Mouse (Mus musculus) midbrain, embryonic 14.5 days (tissue): ENCODE data around the gene Prkch. TPM values are rescaled to one million over a fixed set of nuclear protein-coding genes. Genes with fewer than 3 reads are reported as not detected.

Source experiments
- ATAC-seq: fragments of 200-750 bp; cut with Nextera tagmentation; 2 replicates; pipeline ENCODE4 v1.8.0; 2017; ENCODE audit warnings: moderate number of reproducible peaks, moderate library complexity; ENCODE audit not compliant: low FRiP score, low TSS enrichment
- DNase-seq: peaks from one replicate; pipeline ENCODE4 v3.0.0-alpha.2; 2015
- H3K27ac ChIP-seq: fragments of 300-500 bp; sonication (generic); replicated peaks from 2 replicates; pipeline ENCODE4 v1.5.1; 2014; ENCODE audit warnings: mild to moderate bottlenecking, low read depth, low read length, moderate library complexity
- H3K27me3 ChIP-seq: fragments of 300-500 bp; sonication (generic); 2 replicates; pipeline ENCODE4 v1.6.1; 2014; ENCODE audit warnings: low read length, control low read depth, mixed read lengths; ENCODE audit not compliant: control insufficient read depth, insufficient read depth
- H3K36me3 ChIP-seq: fragments of 300-500 bp; sonication (generic); 2 replicates; pipeline ENCODE4 v1.6.1; 2014; ENCODE audit warnings: low read length, control low read depth; ENCODE audit not compliant: control insufficient read depth, insufficient read depth
- H3K4me1 ChIP-seq: fragments of 300-500 bp; sonication (generic); 2 replicates; pipeline ENCODE4 v1.6.1; 2014; ENCODE audit warnings: mild to moderate bottlenecking, antibody characterized with exemption, low read length, control low read depth; ENCODE audit not compliant: control insufficient read depth, insufficient read depth
- H3K4me2 ChIP-seq: fragments of 300-500 bp; sonication (generic); 2 replicates; pipeline ENCODE4 v1.6.1; 2014; ENCODE audit warnings: mild to moderate bottlenecking, low read length, moderate library complexity
- H3K4me3 ChIP-seq: fragments of 300-500 bp; sonication (generic); replicated peaks from 2 replicates; pipeline ENCODE4 v1.5.1; 2014; ENCODE audit warnings: low read depth, low read length
- H3K9ac ChIP-seq: fragments of 300-500 bp; sonication (generic); replicated peaks from 2 replicates; pipeline ENCODE4 v1.6.1; 2014; ENCODE audit warnings: mild to moderate bottlenecking, low read length, moderate library complexity
- H3K9me3 ChIP-seq: fragments of 300-500 bp; sonication (generic); 2 replicates; pipeline ENCODE4 v1.6.1; 2016; ENCODE audit warnings: low read length, control low read depth, mixed read lengths; ENCODE audit not compliant: control insufficient read depth
- WGBS: fragments of 180-500 bp; shearing (Covaris S2); extraction: QIAGEN DNeasy Blood & Tissue Kit; methylation state at CpG from one replicate; pipeline ENCODE4 v1.1.7; 2014; 5-methylcytosine and 5-hydroxymethylcytosine counted together
- polyA plus RNA-seq: library from polyadenylated mRNA; unstranded; fragments of >200 nt; fragmentation: Nextera tagmentation; extraction: Ambion mirVana; gene quantifications from 2 replicates; pipeline ENCODE4 v1.2.1, GENCODE M21; 2014

Gene Prkch
- polyA plus RNA-seq, 1 experiment from 2014 or later: 8.7 TPM

DNA sequence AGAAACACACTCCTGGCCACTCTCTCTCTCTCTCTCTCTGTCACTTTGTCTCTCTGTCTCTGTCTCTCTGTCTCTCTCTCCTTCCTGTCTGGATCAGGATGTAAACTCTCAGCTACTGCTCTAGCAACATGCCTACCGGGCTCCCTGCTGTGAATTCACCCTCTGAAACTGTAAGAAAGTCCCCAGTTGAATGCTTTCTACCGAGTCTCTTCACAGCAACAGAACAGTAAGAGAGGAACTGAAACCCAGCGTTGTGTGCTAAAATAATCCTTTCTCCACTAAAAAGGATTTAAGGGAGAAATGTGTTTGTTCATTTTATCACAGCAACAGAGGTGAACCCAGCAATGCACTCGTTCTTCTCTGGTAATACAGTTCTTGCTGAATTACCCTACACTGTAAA, 138.5 kb downstream of the Prkch start:
- DNase-seq (no peak), ATAC-seq (no peak)
- Histone ChIP-seq H3K9me3 (peaks cover 12% of the 10 kb centered on the region; the same call in 1 of the 2 replicates), H3K4me2 (no peak overlapping the region), H3K27ac (no peak overlapping the region), H3K4me3 (no peak overlapping the region), H3K4me1 (no peaks in the 10 kb centered on the region), H3K9ac (no peak overlapping the region), H3K36me3 (no peaks in the 10 kb centered on the region), H3K27me3 (no peaks in the 10 kb centered on the region)
- WGBS: 80% methylated on average over 4 of the region's 4 CpGs

DNA sequence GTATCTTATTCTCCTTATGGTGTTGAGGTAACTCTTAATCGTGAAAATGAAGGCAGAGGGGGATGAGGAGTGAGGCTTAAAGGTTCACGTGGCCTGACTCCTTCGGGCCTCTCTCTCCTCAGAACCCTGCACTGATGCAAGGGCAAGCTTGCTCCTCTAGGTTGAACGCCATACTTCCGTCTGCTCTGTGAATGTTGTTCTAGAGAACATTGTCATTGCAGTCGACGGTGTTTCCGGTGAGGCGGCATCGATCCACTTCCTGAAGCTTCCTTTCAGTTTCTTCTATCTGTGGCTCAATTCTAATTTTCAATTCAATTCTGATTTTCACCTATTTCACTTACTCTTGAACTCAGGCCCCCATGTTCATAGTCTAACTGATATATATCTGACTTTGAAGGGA, 139.3 kb downstream of the Prkch start:
- Histone ChIP-seq H3K4me2 (no peak overlapping the region), H3K4me1 (no peaks in the 10 kb centered on the region), H3K9ac (no peak overlapping the region), H3K36me3 (no peaks in the 10 kb centered on the region), H3K27ac (no peak overlapping the region), H3K27me3 (no peaks in the 10 kb centered on the region), H3K9me3 (peaks cover 12% of the 10 kb centered on the region; the same call in 1 of the 2 replicates), H3K4me3 (no peak overlapping the region)
- ATAC-seq (no peak), DNase-seq (no peak)
- WGBS: 94% methylated on average over 10 of the region's 10 CpGs

DNA sequence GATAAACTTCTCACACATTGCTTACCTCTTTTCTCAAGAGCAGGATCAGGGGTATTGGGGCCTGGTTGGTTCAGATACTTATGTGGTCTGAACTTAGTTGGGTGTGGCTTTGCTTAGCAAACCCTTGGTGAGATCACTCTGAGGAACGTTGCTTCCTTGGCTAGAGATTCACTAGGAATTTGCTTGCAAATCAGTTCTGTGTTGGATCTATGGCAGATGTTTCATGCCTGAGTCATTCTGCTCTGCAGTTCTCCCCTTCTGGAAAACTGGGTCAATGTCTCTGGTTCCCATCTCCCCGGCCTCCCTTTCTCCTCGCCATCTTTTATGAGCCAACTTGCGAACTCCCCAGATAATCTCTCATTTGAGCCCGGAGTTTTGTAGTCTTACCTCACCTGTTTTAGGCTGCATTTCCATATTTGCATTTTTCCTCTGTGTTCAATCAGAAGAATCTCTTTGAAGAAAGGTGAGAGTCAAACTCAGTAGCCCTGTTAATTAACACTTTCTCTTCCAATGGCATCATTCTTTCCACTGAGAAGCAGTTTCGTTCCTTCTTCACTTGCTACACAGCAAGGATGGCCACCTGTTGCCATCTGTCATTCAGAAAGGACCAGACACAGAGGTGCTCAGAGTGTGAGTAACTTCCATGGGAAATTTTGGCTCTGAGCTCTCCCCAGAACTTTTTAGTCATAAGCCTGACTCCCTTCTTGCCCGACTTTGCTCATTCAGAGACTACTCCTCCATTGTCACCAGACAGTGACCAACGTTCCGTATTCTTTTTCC, 141.4 kb downstream of the Prkch start:
- ATAC-seq (no peak), DNase-seq (no peak)
- WGBS: 94% methylated on average over 9 of the region's 9 CpGs
- Histone ChIP-seq H3K9ac (no peak overlapping the region), H3K4me1 (peaks cover 3% of the 10 kb centered on the region; the same call in 1 of the 2 replicates), H3K4me2 (no peak overlapping the region), H3K27me3 (no peaks in the 10 kb centered on the region; the same call in 1 of the 2 replicates), H3K27ac (no peak overlapping the region), H3K36me3 (no peaks in the 10 kb centered on the region), H3K9me3 (peaks cover 12% of the 10 kb centered on the region; the same call in 1 of the 2 replicates), H3K4me3 (no peak overlapping the region)

DNA sequence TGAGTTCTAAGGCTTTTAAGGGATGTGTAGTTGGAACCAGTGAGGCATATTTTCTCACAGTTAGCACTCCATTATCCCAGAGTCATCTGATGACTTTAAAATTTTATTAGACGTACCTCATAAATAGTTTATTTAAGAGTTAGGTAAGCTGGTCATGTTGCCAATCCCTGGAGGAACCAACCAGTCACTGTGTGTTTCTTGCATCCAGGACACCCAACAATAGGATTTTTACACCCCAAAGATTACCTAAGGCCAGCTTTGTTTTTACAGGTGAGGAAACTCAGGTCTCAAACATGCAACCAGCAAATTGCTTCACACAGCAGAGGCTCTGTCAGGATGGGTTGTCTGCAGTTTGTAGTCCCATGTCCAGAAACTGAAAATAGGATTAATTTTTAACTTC, 142.4 kb downstream of the Prkch start:
- WGBS: 93% methylated on average over 1 of the region's 1 CpGs
- no peaks in the 10 kb centered on the region; the same call in 1 of the 2 replicates for H3K27me3 ChIP-seq

DNA sequence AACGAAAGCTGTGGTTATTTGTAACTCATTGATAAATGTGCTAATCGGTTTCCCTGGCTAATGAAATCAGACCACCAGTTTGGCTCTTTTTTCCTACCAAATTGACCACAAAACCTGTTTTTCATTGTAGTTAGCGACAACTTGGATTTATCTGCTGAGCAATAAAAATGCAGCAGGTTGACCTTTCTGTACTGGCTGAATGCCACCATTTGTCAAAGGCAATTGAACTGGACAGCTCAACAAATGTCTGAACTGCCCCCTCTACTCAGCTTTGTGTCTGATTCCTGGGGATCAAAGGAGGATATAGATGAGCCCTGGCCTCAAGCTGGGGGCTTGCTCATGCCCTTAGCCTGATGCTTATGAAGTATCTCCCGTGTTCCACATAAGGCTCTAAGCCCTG, 146.0 kb downstream of the Prkch start:
- Histone ChIP-seq H3K27me3 (peaks cover 4% of the 10 kb centered on the region; the same call in 1 of the 2 replicates), H3K9me3 (no peaks in the 10 kb centered on the region), H3K9ac (no peak overlapping the region), H3K36me3 (no peaks in the 10 kb centered on the region), H3K4me2 (no peak overlapping the region), H3K4me1 (peaks cover 7% of the 10 kb centered on the region; the same call in 1 of the 2 replicates), H3K4me3 (no peak overlapping the region), H3K27ac (no peak overlapping the region)
- 4% methylated on average over 4 of the region's 4 CpGs for WGBS
- DNase-seq (peak; percentile 23), ATAC-seq (no peak)

More for the DNA sequence above, 142.4 kb downstream of the Prkch start:
- Histone ChIP-seq H3K4me3 (no peak overlapping the region), H3K9me3 (peaks cover 12% of the 10 kb centered on the region; the same call in 1 of the 2 replicates), H3K9ac (no peak overlapping the region), H3K4me2 (no peak overlapping the region), H3K36me3 (no peaks in the 10 kb centered on the region), H3K27ac (no peak overlapping the region), H3K4me1 (peaks cover 3% of the 10 kb centered on the region; the same call in 1 of the 2 replicates)
- ATAC-seq (no peak), DNase-seq (no peak)

DNA sequence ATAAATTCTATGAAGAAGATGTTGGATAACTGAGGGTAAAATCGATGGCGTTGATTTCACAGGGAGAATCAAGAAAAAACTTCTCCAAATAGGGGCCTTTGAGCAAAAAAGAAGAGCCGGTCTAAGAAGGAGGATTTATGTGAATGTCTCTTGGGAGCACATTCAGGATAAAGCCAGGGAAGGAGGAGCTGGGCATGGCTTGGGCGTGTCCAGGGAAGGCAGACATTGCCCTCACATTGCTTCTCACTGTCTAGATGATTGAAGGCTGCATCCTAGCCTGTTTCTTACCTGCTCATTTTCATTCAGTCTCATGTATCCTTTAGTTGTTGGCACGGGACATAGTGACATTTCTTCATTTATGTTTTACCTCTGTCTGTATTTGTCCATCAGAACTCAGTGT, 146.5 kb downstream of the Prkch start:
- no peaks in the 10 kb centered on the region for H3K9me3 ChIP-seq
- peaks cover 7% of the 10 kb centered on the region; the same call in 1 of the 2 replicates for H3K4me1 ChIP-seq
- DNase-seq (no peak), ATAC-seq (no peak)
- peaks cover 4% of the 10 kb centered on the region; the same call in 1 of the 2 replicates for H3K27me3 ChIP-seq
- no peak overlapping the region for H3K4me2 ChIP-seq
- H3K4me3 ChIP-seq: no peak overlapping the region
- 52% methylated on average over 5 of the region's 5 CpGs for WGBS
- no peaks in the 10 kb centered on the region for H3K36me3 ChIP-seq
- no peak overlapping the region for H3K27ac ChIP-seq
- no peak overlapping the region for H3K9ac ChIP-seq

DNA sequence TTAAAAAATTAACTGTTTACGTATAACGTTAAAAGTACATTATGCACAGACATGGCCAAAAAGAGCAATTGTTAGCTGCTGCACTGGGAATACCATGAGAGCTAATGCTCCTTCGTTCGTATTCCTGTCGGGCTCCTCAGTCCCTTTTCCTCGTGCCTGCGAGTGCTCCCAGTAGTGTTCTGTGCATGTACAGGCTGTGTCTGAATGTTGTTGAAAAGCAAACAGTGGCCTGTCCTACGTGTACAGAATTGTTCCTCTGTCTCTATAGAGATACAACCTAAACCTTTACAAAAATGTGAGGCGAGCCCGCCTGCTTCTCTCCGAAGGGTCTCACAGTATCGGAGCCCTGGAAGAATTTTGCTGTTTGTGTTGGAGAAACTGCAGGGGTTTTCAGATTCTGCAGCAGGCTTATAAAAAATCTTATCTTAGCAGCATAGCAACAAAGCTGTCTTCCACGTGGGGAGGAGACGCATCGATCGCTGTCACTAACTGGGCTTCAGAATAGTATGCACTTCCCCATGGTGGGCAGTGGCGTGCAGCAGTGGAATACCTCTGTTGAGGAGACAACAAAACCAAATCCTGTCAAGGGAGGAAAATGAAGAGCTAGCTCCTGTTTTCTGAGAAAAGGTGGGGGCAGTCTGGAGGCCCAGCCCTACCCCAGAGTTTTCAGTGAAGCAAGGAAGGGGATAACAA, 147.4 kb downstream of the Prkch start:
- DNase-seq: peak; percentile 59
- H3K9ac ChIP-seq: no peak overlapping the region
- ATAC-seq: no peak
- H3K4me2 ChIP-seq: peak overlapping the region; percentile 14; the same call in 1 of the 2 replicates
- no peak overlapping the region for H3K4me3 ChIP-seq
- no peaks in the 10 kb centered on the region for H3K9me3 ChIP-seq
- H3K36me3 ChIP-seq: no peaks in the 10 kb centered on the region
- WGBS: 34% methylated on average over 17 of the region's 17 CpGs
- peak overlapping the region; percentile 22; the same call in 1 of the 2 replicates for H3K27ac ChIP-seq
- H3K4me1 ChIP-seq: peaks cover 7% of the 10 kb centered on the region; the same call in 1 of the 2 replicates
- peaks cover 4% of the 10 kb centered on the region; the same call in 1 of the 2 replicates for H3K27me3 ChIP-seq

DNA sequence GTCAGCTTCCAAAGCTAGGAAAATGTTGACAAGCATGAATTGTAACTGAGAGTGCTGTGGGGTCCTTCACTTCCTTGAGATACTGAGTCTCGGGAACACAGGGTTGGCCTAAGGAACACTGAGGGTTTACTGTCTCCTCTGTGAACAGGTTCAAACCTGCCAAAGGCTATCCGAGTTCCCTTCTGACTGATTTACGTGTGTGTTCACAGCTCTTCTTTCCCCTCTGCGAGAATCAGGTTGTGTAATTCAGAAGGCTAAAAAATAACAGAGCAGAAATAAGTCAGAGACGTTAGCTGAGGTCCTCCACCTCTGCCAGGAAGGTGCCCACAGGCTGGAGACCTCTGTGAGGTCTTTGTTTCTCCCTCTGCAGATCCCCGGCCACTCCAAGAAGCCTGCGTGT, 148.3 kb downstream of the Prkch start:
- DNase-seq: no peak
- H3K27me3 ChIP-seq: peaks cover 4% of the 10 kb centered on the region; the same call in 1 of the 2 replicates

More for the DNA sequence above, 148.3 kb downstream of the Prkch start:
- H3K36me3 ChIP-seq: no peaks in the 10 kb centered on the region
- H3K4me3 ChIP-seq: no peak overlapping the region
- WGBS: 78% methylated on average over 7 of the region's 7 CpGs
- peaks cover 7% of the 10 kb centered on the region; the same call in 1 of the 2 replicates for H3K4me1 ChIP-seq
- no peak for ATAC-seq
- no peak overlapping the region for H3K9ac ChIP-seq
- H3K4me2 ChIP-seq: no peak overlapping the region
- H3K9me3 ChIP-seq: no peaks in the 10 kb centered on the region
- no peak overlapping the region for H3K27ac ChIP-seq
